Mouse (Mus musculus): ENCODE measurements around the gene Tmem40. TPM values are rescaled to one million over a fixed set of nuclear protein-coding genes. Genes with fewer than 3 reads are reported as not detected.
A peak's percentile ranks its signal among the peaks of the same experiment; 100 is the strongest.

Tmem40 gene
- 90.6 and 100.0 TPM in 2 replicates for polyA plus RNA-seq (2015; fragmentation: Nextera tagmentation; extraction: Ambion mirVana)

GRCm38 (mm10) chr6:115761995-115762756 is at the start of gene Tmem40:
Gene Tmem40, minus strand, starts transcription at chr6:115762410.
- Histone ChIP-seq H3K4me1 (replicated peaks; ENCODE audit: control insufficient read depth, insufficient read depth) (no peaks in the 10 kb centered on the region), H3K4me2 (replicated peaks; ENCODE audit: low read depth) (no peak within 1 kb of the TSS; the same call in 1 of the 2 replicates), H3K9ac (ENCODE audit: low read length) (no peak within 1 kb of the TSS), H3K27me3 (ENCODE audit: control insufficient read depth, insufficient read depth, low read length) (no peaks in the 10 kb centered on the region), H3K36me3 (ENCODE audit: control insufficient read depth, insufficient read depth, low read length) (no peaks in the 10 kb centered on the region), H3K4me3 (ENCODE audit: low read depth, low read length) (no peak within 1 kb of the TSS), H3K27ac (replicated peaks) (peak within 1 kb of the TSS; percentile 65), H3K9me3 (ENCODE audit: control insufficient read depth, low read length) (no peaks in the 10 kb centered on the region)
- 4% methylated on average over 9 of the region's 9 CpGs for WGBS
- TF ChIP-seq CTCF (IDR thresholded peaks at IDR 0.05; ENCODE audit: low read depth) (no peak), EP300 (optimal IDR thresholded peaks at IDR 0.05) (no peak)
- peak; percentile 42 for DNase-seq (ENCODE audit: low spot score)
- ATAC-seq (ENCODE audit: low FRiP score, low TSS enrichment) = no peak

DNA sequence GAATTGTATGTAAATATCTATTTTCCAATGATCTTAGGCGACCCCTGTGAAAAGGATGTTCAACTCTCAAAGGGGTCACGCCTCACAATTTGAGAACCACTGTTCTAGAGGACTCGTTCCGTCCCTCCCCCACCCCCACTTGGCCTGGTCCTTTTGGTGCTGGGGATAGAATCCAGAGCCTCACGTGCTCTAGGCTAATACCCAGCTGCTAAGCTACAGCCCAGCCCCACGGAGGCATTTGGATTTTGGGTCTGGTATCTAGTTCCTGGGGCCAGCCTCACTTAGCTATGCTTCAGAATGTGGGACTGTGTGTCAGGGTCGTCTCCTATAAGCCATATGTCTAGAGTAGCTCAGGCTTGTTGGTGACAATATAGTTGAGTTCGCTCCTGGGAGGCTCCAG is 49.4 kb upstream of the Tmem40 start:
- no peak overlapping the region for H3K27ac ChIP-seq (replicated peaks)
- H3K4me2 ChIP-seq (replicated peaks; ENCODE audit: low read depth) = no peak overlapping the region
- DNase-seq (ENCODE audit: low spot score) = no peak
- ATAC-seq (ENCODE audit: low FRiP score, low TSS enrichment) = no peak
- H3K9me3 ChIP-seq (ENCODE audit: control insufficient read depth, low read length) = no peaks in the 10 kb centered on the region
- H3K27me3 ChIP-seq (ENCODE audit: control insufficient read depth, insufficient read depth, low read length) = no peaks in the 10 kb centered on the region
- H3K4me1 ChIP-seq (replicated peaks; ENCODE audit: control insufficient read depth, insufficient read depth) = peaks cover 1% of the 10 kb centered on the region
- H3K4me3 ChIP-seq (ENCODE audit: low read depth, low read length) = no peak overlapping the region
- no peak overlapping the region for H3K9ac ChIP-seq (ENCODE audit: low read length)
- TF ChIP-seq EP300 (optimal IDR thresholded peaks at IDR 0.05) (no peak), CTCF (IDR thresholded peaks at IDR 0.05; ENCODE audit: low read depth) (no peak)
- H3K36me3 ChIP-seq (ENCODE audit: control insufficient read depth, insufficient read depth, low read length) = peaks cover 4% of the 10 kb centered on the region
- WGBS = 63% methylated on average over 8 of the region's 8 CpGs

DNA sequence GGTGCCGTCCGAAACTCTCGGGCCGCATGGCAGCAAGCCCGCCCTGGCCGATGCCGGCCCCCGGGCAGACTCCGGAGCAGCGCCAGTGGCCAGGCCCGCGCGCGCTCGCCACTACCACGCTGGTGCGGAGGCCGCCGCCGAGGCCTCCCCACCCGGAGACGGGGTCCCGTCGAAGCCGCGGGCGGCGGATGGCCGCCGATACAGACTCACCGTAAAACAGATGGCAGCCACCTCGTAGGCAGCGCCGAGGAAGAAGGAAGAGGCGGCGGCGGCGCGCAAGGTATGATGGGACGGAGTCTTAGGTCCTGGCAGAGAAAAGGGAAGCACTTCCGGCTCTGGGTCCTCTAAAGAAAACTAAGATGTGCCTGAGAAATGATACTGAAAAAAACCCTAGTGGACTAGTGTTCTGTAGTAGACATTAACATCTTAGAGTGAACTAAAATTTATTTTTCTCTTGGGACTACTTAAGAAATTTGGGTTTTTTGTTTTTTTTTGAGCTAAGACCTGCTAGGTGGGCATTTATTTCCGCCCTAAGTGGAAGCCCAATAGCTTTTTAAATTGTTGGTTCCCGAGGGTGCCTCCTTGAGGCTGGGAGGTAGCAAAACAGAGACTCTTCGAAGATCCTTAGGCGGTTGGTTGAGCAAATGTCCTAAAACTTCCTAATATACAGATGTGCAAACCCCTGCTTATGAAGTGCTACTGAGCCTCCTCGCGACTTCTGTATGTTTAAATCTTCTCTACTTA is 46.5 kb upstream of the Tmem40 start, which contains the start of gene Rpl32:
TSS of gene Rpl32 (minus strand) at position 260 of the 744 bp plus-strand sequence.
- WGBS = under 1% methylated on average over 47 of the region's 47 CpGs
- H3K9me3 ChIP-seq (ENCODE audit: control insufficient read depth, low read length) = no peaks in the 10 kb centered on the region
- peak within 1 kb of the TSS; percentile 73 for H3K4me2 ChIP-seq (replicated peaks; ENCODE audit: low read depth)
- peaks cover 18% of the 10 kb centered on the region for H3K36me3 ChIP-seq (ENCODE audit: control insufficient read depth, insufficient read depth, low read length)
- peak within 1 kb of the TSS; percentile 96 for H3K4me3 ChIP-seq (ENCODE audit: low read depth, low read length)
- TF ChIP-seq EP300 (optimal IDR thresholded peaks at IDR 0.05) (peak; percentile 99), CTCF (IDR thresholded peaks at IDR 0.05; ENCODE audit: low read depth) (peak; percentile 73)
- H3K9ac ChIP-seq (ENCODE audit: low read length) = peak within 1 kb of the TSS; percentile 99
- H3K4me1 ChIP-seq (replicated peaks; ENCODE audit: control insufficient read depth, insufficient read depth) = peaks cover 5% of the 10 kb centered on the region
- ATAC-seq (ENCODE audit: low FRiP score, low TSS enrichment) (peak; percentile 81), DNase-seq (ENCODE audit: low spot score) (peak; percentile 86)
- H3K27ac ChIP-seq (replicated peaks) = peak within 1 kb of the TSS; percentile 99
- no peaks in the 10 kb centered on the region for H3K27me3 ChIP-seq (ENCODE audit: control insufficient read depth, insufficient read depth, low read length)

- ATAC-seq (ENCODE audit: low FRiP score, low TSS enrichment) (no peak), DNase-seq (ENCODE audit: low spot score) (no peak)
- under 1% methylated on average over 22 of the region's 22 CpGs for WGBS
Measured at GRCm38 (mm10) chr6:115808196-115808487, 45.9 kb upstream of the Tmem40 start.

DNA sequence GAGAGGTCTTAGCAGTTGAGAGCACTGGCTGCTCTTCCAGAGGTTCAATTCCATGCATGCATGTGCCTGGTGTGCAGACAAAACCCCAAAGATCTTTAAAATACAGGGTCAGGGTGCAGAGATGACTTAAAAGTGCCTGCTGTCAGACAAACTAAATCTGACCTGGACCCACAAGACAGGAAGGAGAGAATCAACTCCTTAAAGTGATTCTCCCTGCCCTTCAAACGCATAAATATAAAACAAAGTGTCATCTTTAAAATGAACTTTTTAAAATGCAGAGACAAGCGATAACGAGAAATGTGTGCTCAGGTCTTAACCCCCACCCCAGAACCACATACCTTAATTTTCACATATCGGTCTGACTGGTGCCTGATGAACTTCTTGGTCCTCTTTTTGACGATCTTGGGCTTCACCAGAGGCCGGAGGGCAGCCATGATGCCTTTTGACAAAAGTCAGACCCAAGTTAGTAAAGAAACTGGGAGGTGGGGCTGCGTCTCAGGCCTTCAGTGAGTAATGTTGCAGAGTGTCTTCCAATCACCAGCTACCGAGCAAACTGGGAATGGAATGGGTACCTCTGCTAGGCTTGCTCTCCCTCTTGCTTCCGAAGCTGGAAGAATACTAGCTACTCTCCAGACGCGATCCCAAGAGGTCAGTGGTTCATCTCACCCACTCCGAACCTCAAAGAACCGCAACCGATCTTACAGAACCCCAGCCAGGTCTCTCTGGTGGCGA is 45.4 kb upstream of the Tmem40 start:
- H3K9ac ChIP-seq (ENCODE audit: low read length) = peak overlapping the region; percentile 99
- peak overlapping the region; percentile 99 for H3K27ac ChIP-seq (replicated peaks)
- no peaks in the 10 kb centered on the region for H3K9me3 ChIP-seq (ENCODE audit: control insufficient read depth, low read length)
- under 1% methylated on average over 15 of the region's 15 CpGs for WGBS
- peak overlapping the region; percentile 96 for H3K4me3 ChIP-seq (ENCODE audit: low read depth, low read length)
- no peaks in the 10 kb centered on the region for H3K27me3 ChIP-seq (ENCODE audit: control insufficient read depth, insufficient read depth, low read length)
- peak; percentile 31 for DNase-seq (ENCODE audit: low spot score)
- H3K4me2 ChIP-seq (replicated peaks; ENCODE audit: low read depth) = peak overlapping the region; percentile 73
- ATAC-seq (ENCODE audit: low FRiP score, low TSS enrichment) = no peak
- H3K36me3 ChIP-seq (ENCODE audit: control insufficient read depth, insufficient read depth, low read length) = peaks cover 18% of the 10 kb centered on the region
- TF ChIP-seq EP300 (optimal IDR thresholded peaks at IDR 0.05) (no peak), CTCF (IDR thresholded peaks at IDR 0.05; ENCODE audit: low read depth) (0 out of 2 replicates have a peak, but pooled peaks have one; percentile 7)
- H3K4me1 ChIP-seq (replicated peaks; ENCODE audit: control insufficient read depth, insufficient read depth) = peaks cover 5% of the 10 kb centered on the region

More at GRCm38 (mm10) chr6:115808196-115808487, 45.9 kb upstream of the Tmem40 start:
- Histone ChIP-seq H3K4me3 (ENCODE audit: low read depth, low read length) (peak overlapping the region; percentile 96), H3K9me3 (ENCODE audit: control insufficient read depth, low read length) (no peaks in the 10 kb centered on the region), H3K27ac (replicated peaks) (peak overlapping the region; percentile 99), H3K27me3 (ENCODE audit: control insufficient read depth, insufficient read depth, low read length) (no peaks in the 10 kb centered on the region), H3K4me1 (replicated peaks; ENCODE audit: control insufficient read depth, insufficient read depth) (peaks cover 5% of the 10 kb centered on the region), H3K9ac (ENCODE audit: low read length) (peak overlapping the region; percentile 99), H3K36me3 (ENCODE audit: control insufficient read depth, insufficient read depth, low read length) (peaks cover 18% of the 10 kb centered on the region), H3K4me2 (replicated peaks; ENCODE audit: low read depth) (peak overlapping the region; percentile 73)
- TF ChIP-seq EP300 (optimal IDR thresholded peaks at IDR 0.05) (no peak), CTCF (IDR thresholded peaks at IDR 0.05; ENCODE audit: low read depth) (no peak)

Measured in stomach, postnatal 0 days (tissue).